Mouse (Mus musculus) neutrophil, adult 5-6 weeks (primary cell): ENCODE data around the gene Tnfsf4. TPM values are rescaled to one million over a fixed set of nuclear protein-coding genes. Genes with fewer than 3 reads are reported as not detected.

ENCODE experiments used
- ATAC-seq: fragments of 151-379, 151-347 bp; 2 replicates; pipeline ENCODE4 v1.8.0; 2017; ENCODE audit warnings: mild to moderate bottlenecking, moderate TSS enrichment; ENCODE audit not compliant: insufficient number of reproducible peaks, poor library complexity, low FRiP score, severe bottlenecking; ENCODE audit errors: extremely low read depth
- total RNA-seq: library from RNA; stranded (forward); fragments of 200-1000 nt; gene quantifications from 2 replicates; pipeline ENCODE4 v1.2.3, GENCODE M21; 2017

Gene Tnfsf4
- total RNA-seq, 1 experiment from 2014 or later: not detected

DNA sequence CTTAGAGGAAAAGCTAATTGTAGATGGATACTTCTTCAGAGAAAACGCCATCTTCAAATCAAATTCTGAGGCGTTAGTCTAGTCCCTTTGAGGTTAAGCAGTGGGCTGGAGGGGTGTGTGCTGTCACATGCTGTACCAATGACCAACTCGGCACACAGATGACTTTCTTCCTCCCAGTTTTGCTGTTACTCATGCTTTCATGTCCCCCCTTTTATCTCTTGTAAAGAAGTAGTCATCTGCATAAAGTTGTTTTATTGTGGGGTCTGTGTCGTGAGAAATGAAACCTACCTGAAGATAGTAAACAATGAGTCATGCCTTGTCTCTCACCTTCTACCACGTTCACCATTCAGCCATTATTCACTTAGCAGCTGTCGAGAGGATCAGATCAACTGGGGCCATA, 41.3 kb downstream of the Tnfsf4 start:
- ATAC-seq: no peak

DNA sequence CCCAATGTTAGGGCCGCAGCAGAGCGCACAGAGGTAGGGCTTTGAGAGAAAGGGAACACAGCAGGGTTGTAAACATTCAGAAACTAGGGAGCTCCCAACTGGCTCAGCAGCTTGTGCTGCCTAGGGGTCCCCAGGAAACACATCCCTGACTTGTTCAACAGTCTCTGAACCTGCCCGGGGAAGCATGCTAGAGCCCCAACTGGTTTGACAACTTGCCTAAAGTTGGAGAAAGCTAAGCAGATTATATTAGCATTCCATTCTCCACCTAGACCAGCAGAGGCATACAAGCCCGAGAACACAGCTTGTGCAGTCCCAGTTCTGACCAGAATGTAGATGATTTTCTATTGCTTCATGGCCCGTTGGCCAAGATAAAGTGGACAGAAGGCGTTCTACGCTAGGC, 49.6 kb downstream of the Tnfsf4 start:
- no peak for ATAC-seq

DNA sequence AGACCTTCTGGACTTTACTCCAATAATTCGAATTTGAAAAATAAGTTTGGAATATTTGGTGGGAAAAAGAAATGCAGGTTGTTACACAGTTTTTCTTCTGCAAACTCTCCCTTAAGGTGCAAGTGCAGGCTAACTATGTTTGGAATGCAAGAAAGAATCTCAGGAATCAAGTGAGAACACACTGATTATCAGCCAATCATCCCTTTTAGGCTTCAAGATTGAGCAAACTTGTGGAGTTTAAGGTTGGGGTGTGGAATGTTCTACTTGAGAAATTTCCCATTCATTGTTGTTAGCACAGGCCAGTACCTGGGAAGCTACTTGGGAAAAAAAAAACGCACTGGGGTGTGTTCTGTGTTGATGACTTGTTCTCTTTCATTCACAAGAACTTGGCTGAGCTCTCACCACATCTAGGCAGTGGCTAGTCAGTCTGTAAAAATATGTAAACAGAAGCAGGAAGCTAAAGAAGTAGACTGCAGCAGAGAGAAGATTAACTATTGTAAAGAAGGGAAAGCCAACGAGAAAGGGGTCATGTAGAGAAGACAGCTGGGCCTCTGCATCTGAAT, 56.6 kb downstream of the Tnfsf4 start:
- no peak for ATAC-seq

DNA sequence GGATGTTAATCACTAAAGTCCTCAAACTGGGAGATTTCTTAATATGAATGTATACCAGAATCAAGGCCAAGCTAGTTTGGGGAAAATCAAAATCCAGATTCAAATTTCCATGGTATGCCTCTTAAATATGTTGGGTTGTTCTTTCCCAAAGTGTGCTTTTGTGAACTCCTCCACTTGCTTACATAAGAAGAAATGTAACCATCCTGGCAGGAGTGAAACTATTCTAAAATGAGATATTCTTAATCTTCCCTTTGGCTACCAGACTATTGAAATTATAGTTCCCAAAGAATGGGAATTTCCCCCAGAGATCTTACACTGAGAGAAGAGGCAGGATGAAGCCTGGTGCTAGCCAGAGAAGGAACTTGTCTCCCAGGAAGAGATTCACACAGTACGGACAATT, 57.0 kb downstream of the Tnfsf4 start:
- ATAC-seq: no peak

DNA sequence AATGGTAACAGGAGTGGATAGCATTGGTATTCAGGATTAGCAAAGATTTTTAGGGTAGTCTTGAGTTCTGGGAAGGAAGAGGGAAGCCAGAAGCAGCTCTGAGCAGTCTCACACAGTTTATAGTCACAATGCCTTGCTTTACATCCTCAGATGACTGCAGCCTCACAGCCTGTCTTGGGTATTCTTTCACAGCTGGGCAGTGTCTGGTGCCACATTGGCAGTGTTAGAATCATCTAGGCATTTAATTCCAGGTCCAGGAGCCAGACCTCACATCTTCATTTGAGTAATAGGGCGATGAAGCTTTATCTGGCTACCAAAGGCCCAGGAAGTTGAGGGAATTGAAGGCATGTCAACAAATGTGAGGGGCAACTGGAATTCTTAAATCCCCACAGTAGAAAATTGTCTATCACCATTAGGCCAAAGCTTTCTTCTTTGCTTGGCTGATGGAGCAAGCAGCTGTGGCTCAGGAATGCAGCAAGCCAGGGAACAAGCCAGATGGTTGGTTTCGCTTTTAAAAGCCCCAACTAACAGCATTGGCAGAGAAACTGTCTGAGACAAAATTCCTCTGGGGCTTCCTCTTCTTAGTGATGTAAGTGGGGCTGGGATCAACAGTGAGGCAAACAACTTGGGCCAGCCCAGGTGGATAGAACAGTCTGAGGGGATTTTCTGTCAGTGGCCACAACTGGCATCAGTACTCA, 68.3 kb downstream of the Tnfsf4 start:
- no peak for ATAC-seq

Other genes starting within 250 kb of the Tnfsf4 start
- gene Tex50, start 236.1 kb upstream of the Tnfsf4 start, total RNA-seq: not detected in 2 replicates
- gene Prdx6, start 144.2 kb upstream of the Tnfsf4 start, total RNA-seq: 87.8 and 99.7 TPM in 2 replicates
- gene Tnfsf18, start 99.2 kb downstream of the Tnfsf4 start, total RNA-seq: 0.61 TPM in 1 of 2 replicates, not detected in the other